Comparison of ENCODE assay signal across 8 mouse cellular contexts in genomic region chr7:79659578-79660290, GRCm38 (mm10). TPM values are rescaled to one million over a fixed set of nuclear protein-coding genes. Genes with fewer than 3 reads are reported as not detected.
DNase-seq lines count a peak whose midpoint lies in the region; ATAC-seq and TF ChIP-seq lines count a peak whose summit lies in the region.

Ticrr (plus strand) TSS chr7:79660196.

- no peak for TF ChIP-seq EP300 in heart, adult 2 months (IDR thresholded peaks at IDR 0.05; ENCODE audit: insufficient read depth, low read depth, low read length)

- H3K27me3 ChIP-seq in embryonic facial prominence, embryonic 14.5 days (replicated peaks; ENCODE audit: control insufficient read depth, insufficient read depth, low read length), result no peaks in the 10 kb centered on the region
- H3K27me3 ChIP-seq in heart, adult 2 months (ENCODE audit: control insufficient read depth, insufficient read depth, low read length), result peaks cover 4% of the 10 kb centered on the region; the same call in 1 of the 2 replicates
- no peaks in the 10 kb centered on the region for H3K27me3 ChIP-seq in limb, embryonic 13.5 days
- H3K27me3 ChIP-seq in midbrain, embryonic 16.5 days (ENCODE audit: control insufficient read depth, insufficient read depth, low read depth, low read length), result no peaks in the 10 kb centered on the region

- peak within 1 kb of the TSS; percentile 90 for H3K4me2 ChIP-seq in embryonic facial prominence, embryonic 14.5 days (ENCODE audit: low read depth, low read length)
- H3K4me2 ChIP-seq in limb, embryonic 13.5 days (replicated peaks), result peak within 1 kb of the TSS; percentile 97
- H3K4me2 ChIP-seq in midbrain, embryonic 16.5 days (ENCODE audit: low read length), result peak within 1 kb of the TSS; percentile 100

- no peaks in the 10 kb centered on the region for H3K79me2 ChIP-seq in heart, adult 2 months (replicated peaks; ENCODE audit: control insufficient read depth, insufficient read depth, low read length)

- no peak within 1 kb of the TSS for H3K27ac ChIP-seq in embryonic facial prominence, embryonic 14.5 days (replicated peaks; ENCODE audit: low read depth, low read length)
- no peak within 1 kb of the TSS for H3K27ac ChIP-seq in heart, adult 2 months
- no peak within 1 kb of the TSS for H3K27ac ChIP-seq in limb, embryonic 13.5 days
- no peak within 1 kb of the TSS for H3K27ac ChIP-seq in midbrain, embryonic 16.5 days (ENCODE audit: low read length)

- peak; percentile 100 for ATAC-seq in embryonic facial prominence, embryonic 14.5 days (ENCODE audit: low read depth)
- peak; percentile 100 for ATAC-seq in limb, embryonic 13.5 days (ENCODE audit: low FRiP score, low read depth)
- peak; percentile 100 for ATAC-seq in midbrain, embryonic 16.5 days

- no peaks in the 10 kb centered on the region for H3K36me3 ChIP-seq in embryonic facial prominence, embryonic 14.5 days (ENCODE audit: control insufficient read depth, insufficient read depth, low read length)
- H3K36me3 ChIP-seq in heart, adult 2 months (ENCODE audit: control insufficient read depth, insufficient read depth, low read length), result no peaks in the 10 kb centered on the region
- H3K36me3 ChIP-seq in limb, embryonic 13.5 days, result no peaks in the 10 kb centered on the region; the same call in 1 of the 2 replicates
- no peaks in the 10 kb centered on the region for H3K36me3 ChIP-seq in midbrain, embryonic 16.5 days (ENCODE audit: control insufficient read depth, insufficient read depth, low read length)

- DNase-seq in 3T3-L1 (ENCODE audit: low read depth, low spot score), result peak; percentile 98
- peak; percentile 87 to 89 for DNase-seq in adrenal gland, postnatal 4 days (ENCODE audit: low spot score in 2 of 2)
- peak; percentile 99 for DNase-seq in embryonic facial prominence, embryonic 14.5 days (ENCODE audit: low spot score)
- DNase-seq in heart, adult 2 months, result peak; percentile 91 to 95
- peak; percentile 97 for DNase-seq in kidney, adult 8-10 months
- DNase-seq in spleen, postnatal 10 days (ENCODE audit: low spot score in 2 of 2), result peak; percentile 92 to 100

- H3K9me3 ChIP-seq in embryonic facial prominence, embryonic 14.5 days (ENCODE audit: control insufficient read depth, low read length), result no peaks in the 10 kb centered on the region
- no peaks in the 10 kb centered on the region for H3K9me3 ChIP-seq in limb, embryonic 13.5 days
- no peaks in the 10 kb centered on the region for H3K9me3 ChIP-seq in midbrain, embryonic 16.5 days (replicated peaks; ENCODE audit: control insufficient read depth, low read length, poor library complexity, severe bottlenecking)

- peak within 1 kb of the TSS; percentile 83 for H3K9ac ChIP-seq in embryonic facial prominence, embryonic 14.5 days (ENCODE audit: low read depth, low read length)
- peak within 1 kb of the TSS; percentile 53 for H3K9ac ChIP-seq in heart, adult 2 months (ENCODE audit: low read depth, low read length)
- peak within 1 kb of the TSS; percentile 89 for H3K9ac ChIP-seq in limb, embryonic 13.5 days
- H3K9ac ChIP-seq in midbrain, embryonic 16.5 days (ENCODE audit: low read depth, low read length), result peak within 1 kb of the TSS; percentile 60

- H3K4me3 ChIP-seq in embryonic facial prominence, embryonic 14.5 days (ENCODE audit: low read depth, low read length), result peak within 1 kb of the TSS; percentile 89
- H3K4me3 ChIP-seq in heart, adult 2 months, result peak within 1 kb of the TSS; percentile 67
- peak within 1 kb of the TSS; percentile 93 for H3K4me3 ChIP-seq in limb, embryonic 13.5 days
- H3K4me3 ChIP-seq in midbrain, embryonic 16.5 days (ENCODE audit: low read depth, low read length), result peak within 1 kb of the TSS; percentile 79

- intact Hi-C loops in heart, adult 2 months (cut with DNase I), result loop anchor here (5.0 kb wide), 1 partner anchor 68 kb away; no protein-coding TSS in a partner anchor

- TF ChIP-seq CTCF in heart, adult 2 months (IDR thresholded peaks at IDR 0.05), result no peak

- peaks cover 19% of the 10 kb centered on the region for H3K4me1 ChIP-seq in embryonic facial prominence, embryonic 14.5 days (ENCODE audit: control insufficient read depth, insufficient read depth, low read length)
- H3K4me1 ChIP-seq in heart, adult 2 months (ENCODE audit: control insufficient read depth, insufficient read depth, low read length), result peaks cover 2% of the 10 kb centered on the region; the same call in 1 of the 2 replicates
- peaks cover 30% of the 10 kb centered on the region for H3K4me1 ChIP-seq in limb, embryonic 13.5 days
- H3K4me1 ChIP-seq in midbrain, embryonic 16.5 days (ENCODE audit: control insufficient read depth, insufficient read depth, low read length), result peaks cover 13% of the 10 kb centered on the region; the same call in 1 of the 2 replicates

- under 1% methylated on average over 34 of the region's 39 CpGs for WGBS in embryonic facial prominence, embryonic 14.5 days
- under 1% methylated on average over 39 of the region's 39 CpGs for WGBS in heart, adult 2 months
- under 1% methylated on average over 39 of the region's 39 CpGs for WGBS in limb, embryonic 13.5 days
- WGBS in midbrain, embryonic 16.5 days, result under 1% methylated on average over 37 of the region's 39 CpGs

- no peak for TF ChIP-seq POLR2A in heart, adult 2 months (IDR thresholded peaks at IDR 0.05; ENCODE audit: insufficient read depth, low read depth, low read length)

RNA-seq across cellular contexts. Expression of gene Ticrr, which starts in this region (rescaled TPM):
- 1 to 10 TPM; 6.3 to 6.4 TPM for total RNA-seq in adrenal gland, postnatal 4 days (2021)
- polyA plus RNA-seq in embryonic facial prominence, embryonic 14.5 days (2014; fragmentation: Nextera tagmentation; extraction: Ambion mirVana), result 7.4 and 7.7 TPM in 2 replicates
- total RNA-seq in heart, adult 2 months (2021), result under 1 TPM; 0.03 to 0.09 TPM
- 0.20 TPM in 1 of 2 replicates, not detected in the other for polyA plus RNA-seq in heart, adult 2 months (2012; rRNA removed)
- 9.1 and 9.7 TPM in 2 replicates for polyA plus RNA-seq in limb, embryonic 13.5 days (2015; fragmentation: Nextera tagmentation; extraction: Ambion mirVana)
- 0.87 and 0.92 TPM in 2 replicates for polyA plus RNA-seq in midbrain, embryonic 16.5 days (2015; fragmentation: Nextera tagmentation; extraction: Ambion mirVana)

Comparison
In these comparisons a context has a peak if more than half of its experiments do, and no peak if none do; other contexts are left out.
1. RNA of gene Ticrr (total RNA-seq): 6.3 to 6.4 TPM in adrenal gland, postnatal 4 days; 0.03 to 0.09 TPM in heart, adult 2 months; every median in the first group is over 4 times any median in the second.
2. Peak in DNase-seq, H3K4me3 ChIP-seq and H3K9ac ChIP-seq in heart, adult 2 months; RNA of the gene not detected or under 1 TPM.
3. Peak in ATAC-seq, H3K4me3 ChIP-seq, H3K9ac ChIP-seq and H3K4me2 ChIP-seq in midbrain, embryonic 16.5 days; RNA of the gene not detected or under 1 TPM.
4. Peak in every context shown above with its lines, with median percentiles within 50 percentile points of each other: DNase-seq, ATAC-seq, H3K4me2 ChIP-seq, H3K4me3 ChIP-seq and H3K9ac ChIP-seq.